ENCODE assay signal across 15 mouse cellular contexts in the genomic region with DNA sequence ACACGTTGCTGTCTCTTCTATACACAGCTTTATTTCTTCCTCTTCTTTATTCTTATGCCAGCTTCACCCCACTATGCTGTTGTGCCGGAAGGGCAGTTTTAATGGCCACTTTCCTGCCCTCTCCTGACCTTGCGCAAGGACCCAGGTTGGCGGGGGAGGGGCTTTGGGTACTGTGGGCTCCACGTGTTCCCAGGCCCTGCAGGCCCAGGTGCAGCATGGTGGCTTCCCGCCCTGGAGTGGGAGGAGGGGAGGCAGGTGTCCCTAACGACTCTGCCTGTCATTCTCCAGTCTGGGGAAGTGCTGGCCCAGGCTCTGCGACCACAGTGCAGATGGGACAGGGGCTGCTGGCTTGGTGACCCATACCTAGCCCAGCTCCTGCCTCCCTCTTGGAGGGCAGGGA. TPM values are rescaled to one million over a fixed set of nuclear protein-coding genes. Genes with fewer than 3 reads are reported as not detected.
DNase-seq lines count a peak whose midpoint lies in the region; ATAC-seq and TF ChIP-seq lines count a peak whose summit lies in the region.
"Had no signal": no experiment of that assay in that cellular context is flagged by ENCODE, and none has a peak within 500 bp of the region (broad histone marks: within the 10 kb centered on the region; RNA-seq: fewer than 3 reads in every experiment).

No protein-coding gene starts in this region.

- H3K36me3 ChIP-seq in forebrain, embryonic 11.5 days (ENCODE audit: control insufficient read depth, insufficient read depth, low read length), result no peaks in the 10 kb centered on the region
- H3K36me3 ChIP-seq in forebrain, embryonic 12.5 days (replicated peaks), result no peaks in the 10 kb centered on the region
- H3K36me3 ChIP-seq in CH12.LX (replicated peaks in 1 of 2; ENCODE audit: control insufficient read depth in 1 of 2, insufficient read depth in 1 of 2, low read length in 1 of 2), result no peaks in the 10 kb centered on the region
- H3K36me3 ChIP-seq in stomach, postnatal 0 days (ENCODE audit: control insufficient read depth, insufficient read depth, low read length), result no peaks in the 10 kb centered on the region
- H3K36me3 ChIP-seq: limb, embryonic 13.5 days had no signal

- no peak for TF ChIP-seq RAD21 in CH12.LX (IDR thresholded peaks at IDR 0.05; ENCODE audit: low read depth, low read length)

- no peak overlapping the region for H3K27ac ChIP-seq in forebrain, embryonic 11.5 days (ENCODE audit: low read depth, low read length)
- no peak overlapping the region for H3K27ac ChIP-seq in forebrain, embryonic 12.5 days
- no peak overlapping the region for H3K27ac ChIP-seq in CH12.LX (ENCODE audit: insufficient read depth, low read depth)
- no peak overlapping the region for H3K27ac ChIP-seq in stomach, postnatal 0 days (replicated peaks)
- H3K27ac ChIP-seq: hindbrain, postnatal 0 days; layer of hippocampus, adult 2 months; limb, embryonic 13.5 days had no signal

- H3K4me3 ChIP-seq in forebrain, embryonic 11.5 days (ENCODE audit: low read depth, low read length), result no peak overlapping the region
- no peak overlapping the region for H3K4me3 ChIP-seq in forebrain, embryonic 12.5 days (replicated peaks)
- H3K4me3 ChIP-seq in CH12.LX (replicated peaks in 1 of 3; ENCODE audit: low read depth in 2 of 3, low read length in 2 of 3, poor library complexity in 1 of 3), result no peak overlapping the region
- no peak overlapping the region for H3K4me3 ChIP-seq in stomach, postnatal 0 days (ENCODE audit: low read depth, low read length)
- H3K4me3 ChIP-seq: erythroblast, embryonic 14.5 days; layer of hippocampus, adult 2 months; limb, embryonic 13.5 days; megakaryocyte, embryonic 14.5 days had no signal

- no peak overlapping the region for H3K9ac ChIP-seq in forebrain, embryonic 11.5 days (ENCODE audit: low read length)
- no peak overlapping the region for H3K9ac ChIP-seq in forebrain, embryonic 12.5 days
- H3K9ac ChIP-seq in CH12.LX (ENCODE audit: insufficient read depth, low read depth), result no peak overlapping the region
- no peak overlapping the region for H3K9ac ChIP-seq in stomach, postnatal 0 days (ENCODE audit: low read length)
- H3K9ac ChIP-seq: limb, embryonic 13.5 days had no signal

- TF ChIP-seq POLR2A in CH12.LX (IDR thresholded peaks at IDR 0.05; ENCODE audit: low read depth, low read length), result no peak

- 61% methylated on average over 8 of the region's 8 CpGs for WGBS in forebrain, embryonic 11.5 days
- 62% methylated on average over 8 of the region's 8 CpGs for WGBS in forebrain, embryonic 12.5 days
- WGBS in stomach, postnatal 0 days, result 43% methylated on average over 8 of the region's 8 CpGs

- H3K9me3 ChIP-seq in forebrain, embryonic 11.5 days (ENCODE audit: control insufficient read depth, low read length), result no peaks in the 10 kb centered on the region
- H3K9me3 ChIP-seq in forebrain, embryonic 12.5 days, result no peaks in the 10 kb centered on the region
- H3K9me3 ChIP-seq in CH12.LX (replicated peaks; ENCODE audit: low read length), result no peaks in the 10 kb centered on the region
- no peaks in the 10 kb centered on the region for H3K9me3 ChIP-seq in stomach, postnatal 0 days (ENCODE audit: control insufficient read depth, low read length)
- H3K9me3 ChIP-seq: limb, embryonic 13.5 days; megakaryocyte, embryonic 14.5 days had no signal

- no peaks in the 10 kb centered on the region for H3K27me3 ChIP-seq in forebrain, embryonic 11.5 days (ENCODE audit: control insufficient read depth, insufficient read depth, low read length)
- H3K27me3 ChIP-seq in forebrain, embryonic 12.5 days, result no peaks in the 10 kb centered on the region
- no peaks in the 10 kb centered on the region for H3K27me3 ChIP-seq in CH12.LX (replicated peaks)
- H3K27me3 ChIP-seq in stomach, postnatal 0 days (ENCODE audit: control insufficient read depth, insufficient read depth, low read length), result no peaks in the 10 kb centered on the region
- H3K27me3 ChIP-seq: limb, embryonic 13.5 days had no signal

- no peak for TF ChIP-seq CTCF in CH12.LX (conservative IDR thresholded peaks at IDR 0.05 in 1 of 2, IDR thresholded peaks at IDR 0.05 in 1 of 2; ENCODE audit: low read depth in 2 of 2, low read length in 2 of 2)
- no peak for TF ChIP-seq CTCF in stomach, postnatal 0 days (IDR thresholded peaks at IDR 0.05; ENCODE audit: low read depth)

- H3K4me1 ChIP-seq in forebrain, embryonic 11.5 days (replicated peaks; ENCODE audit: control insufficient read depth, insufficient read depth, low read length), result peaks cover 4% of the 10 kb centered on the region; the same call in 1 of the 2 replicates
- H3K4me1 ChIP-seq in forebrain, embryonic 12.5 days, result peaks cover 7% of the 10 kb centered on the region
- H3K4me1 ChIP-seq in CH12.LX (ENCODE audit: control insufficient read depth in 1 of 2, insufficient read depth in 2 of 2), result peaks cover 13 to 31% of the 10 kb centered on the region in 2 experiments
- H3K4me1 ChIP-seq in stomach, postnatal 0 days (replicated peaks; ENCODE audit: control insufficient read depth, insufficient read depth), result no peaks in the 10 kb centered on the region; the same call in 1 of the 2 replicates

- DNase-seq in forebrain, embryonic 11.5 days (ENCODE audit: low spot score), result peak; percentile 50
- no peak for DNase-seq in CH12.LX (ENCODE audit: extremely low read depth)
- DNase-seq in kidney, postnatal 36 days, result peak; percentile 35 to 51
- DNase-seq in stomach, postnatal 0 days (ENCODE audit: low spot score), result peak; percentile 31
- no peak for DNase-seq in adrenal gland, postnatal 36 days
- DNase-seq in layer of hippocampus, postnatal 10 days (ENCODE audit: low spot score in 2 of 2), result no peak
- DNase-seq in gastrocnemius, adult 8-10 months (ENCODE audit: low spot score in 2 of 2), result no peak
- DNase-seq: right cerebral cortex, postnatal 25 days had no signal

- TF ChIP-seq EP300 in CH12.LX (IDR thresholded peaks at IDR 0.05; ENCODE audit: low read length), result no peak
- TF ChIP-seq EP300 in stomach, postnatal 0 days (optimal IDR thresholded peaks at IDR 0.05), result no peak

- no peaks in the 10 kb centered on the region for H3K79me2 ChIP-seq in CH12.LX (replicated peaks; ENCODE audit: control insufficient read depth, extremely low read depth, insufficient read depth, poor library complexity, severe bottlenecking)

- no peak overlapping the region for H3K4me2 ChIP-seq in forebrain, embryonic 11.5 days (ENCODE audit: low read depth, low read length, severe bottlenecking)
- no peak overlapping the region for H3K4me2 ChIP-seq in forebrain, embryonic 12.5 days
- H3K4me2 ChIP-seq in CH12.LX (ENCODE audit: insufficient read depth, low read depth, poor library complexity, severe bottlenecking), result no peak overlapping the region
- no peak overlapping the region for H3K4me2 ChIP-seq in stomach, postnatal 0 days (replicated peaks; ENCODE audit: low read depth)
- H3K4me2 ChIP-seq: limb, embryonic 13.5 days had no signal

- in situ Hi-C loops in CH12.LX (cut with MboI; ENCODE audit: low pct_ligation_motif_present, low pct_unique_long_range_greater_than_20kb, low sequenced_read_pairs), result no loop called here

- no peak for ATAC-seq in forebrain, embryonic 11.5 days (replicated peaks; ENCODE audit: low FRiP score)
- no peak for ATAC-seq in forebrain, embryonic 12.5 days (ENCODE audit: low FRiP score)
- ATAC-seq in stomach, postnatal 0 days (ENCODE audit: low FRiP score, low TSS enrichment), result no peak
- ATAC-seq: hindbrain, postnatal 0 days had no signal

- dilution Hi-C loops in CH12.LX (cut with MboI; ENCODE audit: extremely low pct_ligation_motif_present, extremely low pct_unique_long_range_greater_than_20kb, low sequenced_read_pairs), result no loop called here

RNA-seq across cellular contexts. Expression of a gene that starts 4.4 kb away (rescaled TPM):
- 0.35 and 0.44 TPM in 2 replicates for polyA plus RNA-seq in forebrain, embryonic 11.5 days (2014; fragmentation: Nextera tagmentation; extraction: Ambion mirVana)
- 0.24 and 0.36 TPM in 2 replicates for polyA plus RNA-seq in forebrain, embryonic 12.5 days (2016; fragmentation: Nextera tagmentation; extraction: Ambion mirVana)
- 0.34 and 0.59 TPM in 2 replicates for total RNA-seq in CH12.LX (2012; rRNA removed)
- 0.17 TPM in 1 of 2 replicates, not detected in the other for total RNA-seq in CH12.LX (2014; rRNA removed)
- 0.56 and 0.71 TPM in 2 replicates for polyA plus RNA-seq in CH12.LX (2012; ENCODE audit: insufficient read length, low read depth)
- polyA plus RNA-seq in stomach, postnatal 0 days (2015; fragmentation: Nextera tagmentation; extraction: Ambion mirVana), result 0.50 TPM in 2 replicates
- not detected for total RNA-seq in adrenal gland, postnatal 36 days (2021)
- not detected for total RNA-seq in layer of hippocampus, postnatal 10 days (2021)
- total RNA-seq in gastrocnemius, adult 8-10 months (2022), result not detected
- total RNA-seq: gastrocnemius, adult 18-20 months; hindbrain, postnatal 0 days; layer of hippocampus, adult 2 months had no signal
- polyA plus RNA-seq: erythroblast, embryonic 14.5 days had no signal

RNA-seq across cellular contexts. Expression of a gene that starts 4.6 kb away (rescaled TPM):
- polyA plus RNA-seq in forebrain, embryonic 11.5 days (2014; fragmentation: Nextera tagmentation; extraction: Ambion mirVana), result 53.7 and 57.5 TPM in 2 replicates
- polyA plus RNA-seq in forebrain, embryonic 12.5 days (2016; fragmentation: Nextera tagmentation; extraction: Ambion mirVana), result 57.2 and 61.2 TPM in 2 replicates
- total RNA-seq in CH12.LX (2012; rRNA removed), result 47.0 and 65.8 TPM in 2 replicates
- 52.5 and 79.3 TPM in 2 replicates for total RNA-seq in CH12.LX (2014; rRNA removed)
- 28.1 and 33.3 TPM in 2 replicates for polyA plus RNA-seq in CH12.LX (2012; ENCODE audit: insufficient read length, low read depth)
- 113 and 117 TPM in 2 replicates for polyA plus RNA-seq in stomach, postnatal 0 days (2015; fragmentation: Nextera tagmentation; extraction: Ambion mirVana)
- 10 to 100 TPM; 54.1 to 96.1 TPM for total RNA-seq in adrenal gland, postnatal 36 days (2021)
- 10 to 100 TPM; 15.0 to 17.1 TPM for total RNA-seq in layer of hippocampus, postnatal 10 days (2021)
- 10 to 100 TPM; 37.5 to 45.9 (median 39.9) TPM for total RNA-seq in gastrocnemius, adult 8-10 months (2022)

RNA-seq across cellular contexts. Expression of a gene that starts 14.6 kb away (rescaled TPM):
- polyA plus RNA-seq in forebrain, embryonic 11.5 days (2014; fragmentation: Nextera tagmentation; extraction: Ambion mirVana), result 178 and 189 TPM in 2 replicates
- 154 and 178 TPM in 2 replicates for polyA plus RNA-seq in forebrain, embryonic 12.5 days (2016; fragmentation: Nextera tagmentation; extraction: Ambion mirVana)
- total RNA-seq in CH12.LX (2012; rRNA removed), result 160 and 202 TPM in 2 replicates
- total RNA-seq in CH12.LX (2014; rRNA removed), result 261 and 301 TPM in 2 replicates
- polyA plus RNA-seq in CH12.LX (2012; ENCODE audit: insufficient read length, low read depth), result 296 and 383 TPM in 2 replicates
- polyA plus RNA-seq in stomach, postnatal 0 days (2015; fragmentation: Nextera tagmentation; extraction: Ambion mirVana), result 93.7 and 95.0 TPM in 2 replicates
- total RNA-seq in adrenal gland, postnatal 36 days (2021), result 10 to 100 TPM; 89.0 to 97.3 TPM
- total RNA-seq in layer of hippocampus, postnatal 10 days (2021), result 10 to 100 TPM; 54.3 to 57.4 TPM
- total RNA-seq in gastrocnemius, adult 8-10 months (2022), result 10 to 100 TPM; 35.1 to 39.6 (median 37.4) TPM

RNA-seq across cellular contexts. Expression of a gene that starts 15.9 kb away (rescaled TPM):
- 61.2 and 61.8 TPM in 2 replicates for polyA plus RNA-seq in forebrain, embryonic 11.5 days (2014; fragmentation: Nextera tagmentation; extraction: Ambion mirVana)
- 56.6 and 57.3 TPM in 2 replicates for polyA plus RNA-seq in forebrain, embryonic 12.5 days (2016; fragmentation: Nextera tagmentation; extraction: Ambion mirVana)
- total RNA-seq in CH12.LX (2012; rRNA removed) (82.5 and 102 TPM in 2 replicates), CH12.LX (2014; rRNA removed) (78.6 and 80.4 TPM in 2 replicates)
- 94.8 and 111 TPM in 2 replicates for polyA plus RNA-seq in CH12.LX (2012; ENCODE audit: insufficient read length, low read depth)
- polyA plus RNA-seq in stomach, postnatal 0 days (2015; fragmentation: Nextera tagmentation; extraction: Ambion mirVana), result 39.0 and 39.9 TPM in 2 replicates
- total RNA-seq in adrenal gland, postnatal 36 days (2021), result 10 to 100 TPM; 49.9 to 55.6 TPM
- total RNA-seq in layer of hippocampus, postnatal 10 days (2021), result 10 to 100 TPM; 48.2 to 56.3 TPM
- total RNA-seq in gastrocnemius, adult 8-10 months (2022), result 1 to 10 TPM; 4.6 to 9.4 (median 6.4) TPM

RNA-seq across cellular contexts. Expression of a gene that starts 38.9 kb away (rescaled TPM):
- 0.36 and 0.80 TPM in 2 replicates for polyA plus RNA-seq in forebrain, embryonic 11.5 days (2014; fragmentation: Nextera tagmentation; extraction: Ambion mirVana)
- polyA plus RNA-seq in forebrain, embryonic 12.5 days (2016; fragmentation: Nextera tagmentation; extraction: Ambion mirVana), result 0.54 and 0.91 TPM in 2 replicates
- 0.13 and 0.25 TPM in 2 replicates for total RNA-seq in CH12.LX (2012; rRNA removed)
- total RNA-seq in CH12.LX (2014; rRNA removed), result 0.38 TPM in 1 of 2 replicates, not detected in the other
- polyA plus RNA-seq in CH12.LX (2012; ENCODE audit: insufficient read length, low read depth), result 0.71 and 1.2 TPM in 2 replicates
- 2.1 and 3.1 TPM in 2 replicates for polyA plus RNA-seq in stomach, postnatal 0 days (2015; fragmentation: Nextera tagmentation; extraction: Ambion mirVana)
- total RNA-seq in adrenal gland, postnatal 36 days (2021), result 1 to 10 TPM; 1.5 to 2.7 TPM
- under 1 TPM; 0.33 to 0.59 TPM for total RNA-seq in layer of hippocampus, postnatal 10 days (2021)
- 1 to 10 TPM in 2 of 4 experiments, under 1 TPM in 2; 0.65 to 5.1 (median 1.9) TPM for total RNA-seq in gastrocnemius, adult 8-10 months (2022)

Comparison
In these comparisons a context has a peak if more than half of its experiments do, and no peak if none do; other contexts are left out.
1. DNase-seq: peak in forebrain, embryonic 11.5 days (single experiment), kidney, postnatal 36 days (2 of 2) and stomach, postnatal 0 days (single experiment); none in CH12.LX (single experiment), adrenal gland, postnatal 36 days (0 of 2), layer of hippocampus, postnatal 10 days (0 of 2) and gastrocnemius, adult 8-10 months (0 of 2).